22 mouse cellular contexts compared by ENCODE assay signal in the genomic region with DNA sequence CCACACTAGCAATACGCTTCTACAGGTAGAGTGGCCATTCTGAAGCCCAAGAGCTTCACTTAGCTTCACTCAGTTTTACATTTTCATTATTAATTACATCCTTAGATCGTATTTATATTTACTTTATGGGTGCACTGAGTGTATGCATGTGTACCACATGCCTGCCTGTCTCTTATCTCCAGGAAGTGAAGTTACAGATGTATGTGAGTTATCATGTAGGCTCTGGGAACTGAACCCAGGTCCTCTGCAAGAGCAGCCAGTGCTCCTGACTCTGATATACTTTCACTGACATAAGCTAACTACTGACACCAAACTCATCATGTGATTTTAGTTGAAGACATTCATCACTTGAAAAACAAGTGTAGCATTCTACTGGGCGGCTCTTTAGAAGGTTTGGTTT. TPM values are rescaled to one million over a fixed set of nuclear protein-coding genes. Genes with fewer than 3 reads are reported as not detected.
DNase-seq lines count a peak whose midpoint lies in the region; ATAC-seq and TF ChIP-seq lines count a peak whose summit lies in the region.
"Had no signal": no experiment of that assay in that cellular context is flagged by ENCODE, and none has a peak within 500 bp of the region (broad histone marks: within the 10 kb centered on the region; RNA-seq: fewer than 3 reads in every experiment).

No protein-coding gene starts in this region.

- H3K9ac ChIP-seq in liver, embryonic 13.5 days, result no peak overlapping the region
- H3K9ac ChIP-seq in MEL (ENCODE audit: control insufficient read depth, low read depth, low read length, poor library complexity, severe bottlenecking), result no peak overlapping the region
- H3K9ac ChIP-seq in lung, postnatal 0 days (replicated peaks; ENCODE audit: low read depth), result no peak overlapping the region

- DNase-seq in liver, embryonic 13.5 days, result no peak
- DNase-seq in liver (no peak), MEL (ENCODE audit: low read depth, low spot score) (peak; percentile 45)
- no peak for DNase-seq in left cerebral cortex, adult 11 months (ENCODE audit: low spot score)
- DNase-seq in lung, postnatal 0 days (ENCODE audit: low spot score), result no peak
- DNase-seq: adrenal gland, adult 2 months; adrenal gland, adult 8-10 months; adrenal gland, postnatal 10 days; adrenal gland, postnatal 14 days; adrenal gland, postnatal 25 days; adrenal gland, postnatal 36 days; B cell, adult 2 months; cerebellum, adult 11 months; cerebellum, adult 11-12 months; cerebellum, adult 18-20 months; cerebellum, adult 2 months had no signal

- peaks cover 35% of the 10 kb centered on the region for H3K79me2 ChIP-seq in MEL (ENCODE audit: control insufficient read depth, insufficient read depth, low read length, poor library complexity)

- H3K27me3 ChIP-seq in liver, embryonic 13.5 days, result no peaks in the 10 kb centered on the region
- H3K27me3 ChIP-seq in MEL (ENCODE audit: control insufficient read depth in 1 of 2, insufficient read depth in 2 of 2, low read length in 2 of 2), result no peaks in the 10 kb centered on the region
- H3K27me3 ChIP-seq in lung, postnatal 0 days (replicated peaks; ENCODE audit: insufficient read depth, low read length), result no peaks in the 10 kb centered on the region
- H3K27me3 ChIP-seq: CH12.LX, Patski had no signal

- peaks cover 20% of the 10 kb centered on the region for H3K36me3 ChIP-seq in liver, embryonic 13.5 days
- H3K36me3 ChIP-seq in MEL (ENCODE audit: control insufficient read depth in 1 of 2, insufficient read depth in 2 of 2, low read length in 2 of 2), result peaks cover 9 to 30% of the 10 kb centered on the region in 2 experiments
- H3K36me3 ChIP-seq in lung, postnatal 0 days (ENCODE audit: insufficient read depth, low read length), result no peaks in the 10 kb centered on the region

- WGBS in liver, embryonic 13.5 days (ENCODE audit: insufficient replicate concordance), result 82% methylated on average over 3 of the region's 3 CpGs
- WGBS in lung, postnatal 0 days, result 70% methylated on average over 3 of the region's 3 CpGs

- TF ChIP-seq EP300 in MEL (IDR thresholded peaks at IDR 0.05; ENCODE audit: low read depth in 1 of 2, low read length in 2 of 2), result 0 out of 4 replicates have a peak, but pooled peaks have one; percentile 8 to 33
- TF ChIP-seq EP300 in lung, postnatal 0 days (IDR thresholded peaks at IDR 0.05), result no peak

- no peak overlapping the region for H3K4me2 ChIP-seq in liver, embryonic 13.5 days
- H3K4me2 ChIP-seq in lung, postnatal 0 days (replicated peaks; ENCODE audit: low read depth, low read length), result no peak overlapping the region

- H3K9me3 ChIP-seq in liver, embryonic 13.5 days (replicated peaks), result no peaks in the 10 kb centered on the region
- H3K9me3 ChIP-seq in MEL (replicated peaks; ENCODE audit: insufficient read depth, low read length), result no peaks in the 10 kb centered on the region
- H3K9me3 ChIP-seq in lung, postnatal 0 days (ENCODE audit: low read length), result no peaks in the 10 kb centered on the region
- H3K9me3 ChIP-seq: G1E had no signal

- no peak overlapping the region for H3K27ac ChIP-seq in liver, embryonic 13.5 days
- H3K27ac ChIP-seq in MEL (ENCODE audit: control insufficient read depth, low read depth, low read length), result no peak overlapping the region
- no peak overlapping the region for H3K27ac ChIP-seq in lung, postnatal 0 days (ENCODE audit: low read length)

- no peak for TF ChIP-seq CTCF in MEL (IDR thresholded peaks at IDR 0.05 in 2 of 3, conservative IDR thresholded peaks at IDR 0.05 in 1 of 3; ENCODE audit: control insufficient read depth in 1 of 3, insufficient read depth in 1 of 3, low read depth in 2 of 3, low read length in 3 of 3, poor library complexity in 1 of 3, severe bottlenecking in 1 of 3)
- no peak for TF ChIP-seq CTCF in lung, postnatal 0 days (IDR thresholded peaks at IDR 0.05)

- no peak for TF ChIP-seq POLR2A in MEL (IDR thresholded peaks at IDR 0.05; ENCODE audit: control insufficient read depth in 1 of 2, insufficient read depth in 1 of 2, low read depth in 1 of 2, low read length in 2 of 2, poor library complexity in 1 of 2)

- TF ChIP-seq RAD21 in MEL (IDR thresholded peaks at IDR 0.05; ENCODE audit: low read depth, low read length), result no peak

- 0 out of 2 replicates have a peak, but pooled peaks have one; percentile 43 for ATAC-seq in liver, embryonic 13.5 days (ENCODE audit: low read depth)
- ATAC-seq in megakaryocyte-erythroid progenitor cell, adult 5-6 weeks (replicated peaks; ENCODE audit: low FRiP score, low TSS enrichment, poor library complexity, severe bottlenecking), result 0 out of 2 replicates have a peak, but pooled peaks have one; percentile 36
- no peak for ATAC-seq in lung, postnatal 0 days
- ATAC-seq: activated CD4-positive, CD25-positive, alpha-beta regulatory T cell, adult 4 months; CD4-positive, CD25-positive, alpha-beta regulatory T cell, adult 4 months; Patski had no signal

- H3K4me3 ChIP-seq in liver, embryonic 13.5 days (replicated peaks), result no peak overlapping the region
- no peak overlapping the region for H3K4me3 ChIP-seq in MEL (ENCODE audit: control insufficient read depth in 1 of 2, insufficient read depth in 1 of 2, low read depth in 2 of 2, low read length in 2 of 2)
- H3K4me3 ChIP-seq in lung, postnatal 0 days (ENCODE audit: low read depth, low read length), result no peak overlapping the region

- peaks cover 42% of the 10 kb centered on the region for H3K4me1 ChIP-seq in liver, embryonic 13.5 days (replicated peaks)
- H3K4me1 ChIP-seq in MEL (ENCODE audit: control insufficient read depth in 1 of 2, insufficient read depth in 2 of 2, low read length in 2 of 2), result peaks cover 0 to 26% of the 10 kb centered on the region in 2 experiments; a peak in 3 of 4 replicates
- no peaks in the 10 kb centered on the region for H3K4me1 ChIP-seq in lung, postnatal 0 days (ENCODE audit: insufficient read depth, low read depth, low read length)

TF ChIP-seq in MEL, 35 proteins besides CTCF, POLR2A, EP300 and RAD21:
- TF ChIP-seq GATA1 (IDR thresholded peaks at IDR 0.05; ENCODE audit: low read depth, low read length) (peak; percentile 45; the same call in 1 of the 2 replicates), SIN3A (IDR thresholded peaks at IDR 0.05; ENCODE audit: low read length) (no peak; the same call in 1 of the 2 replicates), MAFK (IDR thresholded peaks at IDR 0.05; ENCODE audit: borderline replicate concordance, low read depth, low read length) (no peak), MYC (IDR thresholded peaks at IDR 0.05; ENCODE audit: low read depth, low read length) (peak; percentile 69; the same call in 1 of the 2 replicates), POLR2AphosphoS5 (IDR thresholded peaks at IDR 0.05; ENCODE audit: borderline replicate concordance, low read depth, low read length) (no peak), CHD2 (IDR thresholded peaks at IDR 0.05; ENCODE audit: low read length) (no peak), ETS1 (IDR thresholded peaks at IDR 0.05; ENCODE audit: low read depth, low read length) (peak; percentile 57), NRF1 (IDR thresholded peaks at IDR 0.05; ENCODE audit: insufficient read depth, low read depth, low read length, poor library complexity, severe bottlenecking) (no peak), ZKSCAN1 (IDR thresholded peaks at IDR 0.05; ENCODE audit: low read depth, low read length) (no peak), CHD1 (IDR thresholded peaks at IDR 0.05; ENCODE audit: low read depth, low read length) (no peak), USF1 (IDR thresholded peaks at IDR 0.05; ENCODE audit: low read depth, low read length) (peak; percentile 34; the same call in 1 of the 2 replicates), USF2 (IDR thresholded peaks at IDR 0.05; ENCODE audit: borderline replicate concordance in 1 of 2, insufficient read depth in 1 of 2, low read depth in 1 of 2, low read length in 2 of 2) (no peak), SMC3 (IDR thresholded peaks at IDR 0.05; ENCODE audit: low read depth, low read length) (no peak), TCF12 (IDR thresholded peaks at IDR 0.05; ENCODE audit: low read depth, low read length) (0 out of 2 replicates have a peak, but pooled peaks have one; percentile 27), MXI1 (IDR thresholded peaks at IDR 0.05; ENCODE audit: low read depth, low read length) (0 out of 2 replicates have a peak, but pooled peaks have one; percentile 52)
TF ChIP-seq in MEL: peak in this region for 6.

RNA-seq across cellular contexts. Expression of gene Tlk1, which starts 36.2 kb away (rescaled TPM):
- 28.1 and 29.5 TPM in 2 replicates for polyA plus RNA-seq in liver, embryonic 13.5 days (2015; fragmentation: Nextera tagmentation; extraction: Ambion mirVana)
- total RNA-seq in MEL (2012; rRNA removed), result 20.5 and 23.6 TPM in 2 replicates
- polyA plus RNA-seq in MEL (2012; ENCODE audit: insufficient read depth in 1 of 2, insufficient read length in 2 of 2, low read depth in 1 of 2, low replicate concordance in 2 of 2, missing spikeins in 1 of 2), result 10 to 100 TPM; 56.6 to 57.0 TPM
- 128 and 150 TPM in 2 replicates for total RNA-seq in megakaryocyte-erythroid progenitor cell, adult 5-6 weeks (2014; fragmentation: Nextera tagmentation)
- total RNA-seq in megakaryocyte-erythroid progenitor cell, adult 5-6 weeks (2017), result 112 and 121 TPM in 2 replicates
- polyA plus RNA-seq in lung, postnatal 0 days (2015; fragmentation: Nextera tagmentation; extraction: Ambion mirVana), result 23.7 and 27.8 TPM in 2 replicates
